Mouse (Mus musculus) MEL (cell line): Measurements from ENCODE around the gene Cdkal1. TPM values are rescaled to one million over a fixed set of nuclear protein-coding genes. Genes with fewer than 3 reads are reported as not detected.

Source experiments
- DNase-seq: peaks from one replicate; pipeline ENCODE4 v3.0.0; 2011; ENCODE audit warnings: low read depth, low spot score
- H3K27ac ChIP-seq: 2 replicates; pipeline ENCODE4 v1.5.1; 2012; ENCODE audit warnings: low read depth, mild to moderate bottlenecking, control low read depth, low read length, moderate library complexity; ENCODE audit not compliant: control insufficient read depth
- H3K27me3 ChIP-seq, 2 experiments: fragments of 150-350 bp in 1 of 2; sonication (generic) in 1 of 2; 2 replicates each; pipeline ENCODE4 v1.6.1; 2012; ENCODE audit warnings: low read length in 2 of 2, mild to moderate bottlenecking in 2 of 2, improper control_type of control experiment in 1 of 2, moderate library complexity in 1 of 2; ENCODE audit not compliant: insufficient read depth in 2 of 2, control insufficient read depth in 1 of 2
- H3K36me3 ChIP-seq, 2 experiments: 2 replicates each; pipeline ENCODE4 v1.6.1; 2012 to 2014; ENCODE audit warnings: low read length in 2 of 2, improper control_type of control experiment in 1 of 2, inconsistent platforms in 1 of 2, mild to moderate bottlenecking in 1 of 2; ENCODE audit not compliant: insufficient read depth in 2 of 2, control insufficient read depth in 1 of 2
- H3K4me1 ChIP-seq, 2 experiments: fragments of 150-350 bp in 1 of 2; sonication (generic) in 1 of 2; 2 replicates each; pipeline ENCODE4 v1.6.1; 2012; ENCODE audit warnings: low read length in 2 of 2, improper control_type of control experiment in 1 of 2, mild to moderate bottlenecking in 1 of 2; ENCODE audit not compliant: insufficient read depth in 2 of 2, control insufficient read depth in 1 of 2
- H3K4me3 ChIP-seq, 2 experiments: fragments of 150-350 bp in 1 of 2; sonication (generic) in 1 of 2; 2 replicates each; pipeline ENCODE4 v1.5.1; 2012; ENCODE audit warnings: low read depth in 2 of 2, low read length in 2 of 2, mild to moderate bottlenecking in 2 of 2, moderate library complexity in 2 of 2, control low read depth in 1 of 2, improper control_type of control experiment in 1 of 2; ENCODE audit not compliant: control insufficient read depth in 1 of 2, insufficient read depth in 1 of 2
- H3K79me2 ChIP-seq: 2 replicates; pipeline ENCODE4 v1.6.1; 2012; ENCODE audit warnings: mild to moderate bottlenecking, low read length, moderate library complexity; ENCODE audit not compliant: control insufficient read depth, poor library complexity, insufficient read depth
- H3K9ac ChIP-seq: 2 replicates; pipeline ENCODE4 v1.6.1; 2012; ENCODE audit warnings: low read depth, mild to moderate bottlenecking, control low read depth, low read length, moderate library complexity; ENCODE audit not compliant: control insufficient read depth, poor library complexity, severe bottlenecking
- H3K9me3 ChIP-seq: fragments of 150-350 bp; sonication (generic); replicated peaks from 2 replicates; pipeline ENCODE4 v1.6.1; 2012; ENCODE audit warnings: mild to moderate bottlenecking, low read length, improper control_type of control experiment, moderate library complexity; ENCODE audit not compliant: insufficient read depth
- CHD1 ChIP-seq: IDR thresholded peaks from 2 replicates; pipeline ENCODE4 v1.6.1; 2012; ENCODE audit warnings: low read depth, mild to moderate bottlenecking, inconsistent platforms, low read length, improper control_type of control experiment
- CHD2 ChIP-seq: IDR thresholded peaks from 2 replicates; pipeline ENCODE4 v1.6.1; 2011; ENCODE audit warnings: low read length, improper control_type of control experiment
- CTCF ChIP-seq, 3 experiments: IDR thresholded peaks in 2 of 3; conservative IDR thresholded peaks in 1 of 3; 2 replicates each; pipeline ENCODE4 v1.5.1; 2011 to 2012; ENCODE audit warnings: low read length in 3 of 3, low read depth in 2 of 3, mild to moderate bottlenecking in 2 of 3, improper control_type of control experiment in 1 of 3, inconsistent platforms in 1 of 3, mixed read lengths in 1 of 3, moderate library complexity in 1 of 3; ENCODE audit not compliant: control insufficient read depth in 1 of 3, insufficient read depth in 1 of 3, poor library complexity in 1 of 3, severe bottlenecking in 1 of 3
- E2F4 ChIP-seq: IDR thresholded peaks from 2 replicates; pipeline ENCODE4 v1.6.1; 2011; ENCODE audit warnings: low read depth, low read length, improper control_type of control experiment, borderline replicate concordance
- MEF2A ChIP-seq: IDR thresholded peaks from 2 replicates; pipeline ENCODE4 v1.6.1; 2014; ENCODE audit warnings: low read depth, mild to moderate bottlenecking, inconsistent platforms, low read length, improper control_type of control experiment; ENCODE audit not compliant: poor library complexity, insufficient replicate concordance, severe bottlenecking; ENCODE audit errors: extremely low read depth
- MXI1 ChIP-seq: IDR thresholded peaks from 2 replicates; pipeline ENCODE4 v1.6.1; 2011; ENCODE audit warnings: mild to moderate bottlenecking, low read depth, low read length, improper control_type of control experiment
- MYB ChIP-seq: IDR thresholded peaks from 2 replicates; pipeline ENCODE4 v1.6.1; 2011; ENCODE audit warnings: mild to moderate bottlenecking, low read depth, low read length, improper control_type of control experiment
- MYC ChIP-seq: IDR thresholded peaks from 2 replicates; pipeline ENCODE4 v1.6.1; 2011; ENCODE audit warnings: low read depth, mild to moderate bottlenecking, low read length, improper control_type of control experiment, moderate library complexity
- NRF1 ChIP-seq: IDR thresholded peaks from 2 replicates; pipeline ENCODE4 v1.6.1; 2014; ENCODE audit warnings: low read depth, mild to moderate bottlenecking, inconsistent platforms, low read length, improper control_type of control experiment, moderate library complexity; ENCODE audit not compliant: poor library complexity, insufficient read depth, severe bottlenecking
- POLR2A ChIP-seq, 2 experiments: IDR thresholded peaks; 2 replicates each; pipeline ENCODE4 v1.6.1; 2011 to 2012; ENCODE audit warnings: low read length in 2 of 2, mild to moderate bottlenecking in 2 of 2, control low read depth in 1 of 2, improper control_type of control experiment in 1 of 2, low read depth in 1 of 2, moderate library complexity in 1 of 2; ENCODE audit not compliant: control insufficient read depth in 1 of 2, insufficient read depth in 1 of 2, poor library complexity in 1 of 2
- POLR2AphosphoS2 ChIP-seq: IDR thresholded peaks from 2 replicates; pipeline ENCODE4 v1.6.1; 2011; ENCODE audit warnings: low read length, improper control_type of control experiment
- RAD21 ChIP-seq: IDR thresholded peaks from 2 replicates; pipeline ENCODE4 v1.6.1; 2011; ENCODE audit warnings: mild to moderate bottlenecking, low read depth, low read length, improper control_type of control experiment
- RCOR1 ChIP-seq: IDR thresholded peaks from 2 replicates; pipeline ENCODE4 v1.6.1; 2012; ENCODE audit warnings: low read depth, mild to moderate bottlenecking, inconsistent platforms, low read length, improper control_type of control experiment
- SIN3A ChIP-seq: IDR thresholded peaks from 2 replicates; pipeline ENCODE4 v1.6.1; 2012; ENCODE audit warnings: low read length, improper control_type of control experiment, inconsistent platforms
- TBP ChIP-seq: IDR thresholded peaks from 2 replicates; pipeline ENCODE4 v1.8.0; 2011; ENCODE audit warnings: low read depth, low read length, improper control_type of control experiment
- USF2 ChIP-seq, 2 experiments: IDR thresholded peaks; 2 replicates each; pipeline ENCODE4 v1.6.1; 2011 to 2012; ENCODE audit warnings: improper control_type of control experiment in 2 of 2, low read length in 2 of 2, borderline replicate concordance in 1 of 2, inconsistent platforms in 1 of 2, low read depth in 1 of 2, mild to moderate bottlenecking in 1 of 2; ENCODE audit not compliant: insufficient read depth in 1 of 2
- ZC3H11A ChIP-seq: IDR thresholded peaks from 2 replicates; pipeline ENCODE4 v1.6.1; 2012; ENCODE audit warnings: low read depth, mild to moderate bottlenecking, inconsistent platforms, low read length, improper control_type of control experiment
- ZKSCAN1 ChIP-seq: IDR thresholded peaks from 2 replicates; pipeline ENCODE4 v1.6.1; 2012; ENCODE audit warnings: low read depth, mild to moderate bottlenecking, inconsistent platforms, low read length, improper control_type of control experiment, moderate library complexity
- polyA plus RNA-seq, 2 experiments: library from polyadenylated mRNA; stranded (reverse) in 1 of 2; unstranded in 1 of 2; fragments of >175 nt in 1 of 2; fragments of >200 nt in 1 of 2; gene quantifications; 2 replicates each; pipeline versions ENCODE4 v1.2.1 to v1.2.4; 2012; ENCODE audit warnings: low replicate concordance in 2 of 2, low read depth in 1 of 2; ENCODE audit not compliant: insufficient read length in 2 of 2, insufficient read depth in 1 of 2, missing spikeins in 1 of 2
- total RNA-seq: library from RNA; depleted of rRNA; stranded (reverse); fragments of 300-350 nt; gene quantifications from 2 replicates; pipeline ENCODE4 v1.2.3, GENCODE M21; 2012

The Cdkal1 gene
- total and polyA plus RNA-seq, 3 experiments, result 10.6 to 11.0 TPM; not detected in 1

- no peaks in the 10 kb centered on the region for H3K79me2 ChIP-seq
- H3K4me1 ChIP-seq, result no peaks in the 10 kb centered on the region
- no peaks in the 10 kb centered on the region for H3K9me3 ChIP-seq
- no peak overlapping the region for H3K9ac ChIP-seq
- H3K27ac ChIP-seq, result no peak overlapping the region
- H3K4me3 ChIP-seq, result no peak overlapping the region
- DNase-seq, result no peak
- TF ChIP-seq TBP, result no peak
- no peak for TF ChIP-seq E2F4
- TF ChIP-seq POLR2AphosphoS2, result no peak
- TF ChIP-seq CTCF (IDR thresholded peaks at IDR 0.05 in 2 of 3, conservative IDR thresholded peaks at IDR 0.05 in 1 of 3; ENCODE audit: control insufficient read depth in 1 of 3, insufficient read depth in 1 of 3, low read depth in 2 of 3, low read length in 3 of 3, poor library complexity in 1 of 3, severe bottlenecking in 1 of 3), result no peak
- TF ChIP-seq MXI1, result no peak
- TF ChIP-seq POLR2A (IDR thresholded peaks at IDR 0.05; ENCODE audit: control insufficient read depth in 1 of 2, insufficient read depth in 1 of 2, low read depth in 1 of 2, low read length in 2 of 2, poor library complexity in 1 of 2), result no peak
- no peak for TF ChIP-seq USF2 (IDR thresholded peaks at IDR 0.05; ENCODE audit: borderline replicate concordance in 1 of 2, insufficient read depth in 1 of 2, low read depth in 1 of 2, low read length in 2 of 2)
- no peak for TF ChIP-seq CHD2
- no peak for TF ChIP-seq MYC
- H3K36me3 ChIP-seq, result no peaks in the 10 kb centered on the region
- H3K27me3 ChIP-seq, result no peaks in the 10 kb centered on the region
Measured at GRCm38 (mm10) chr13:29482147-29482863, 373.2 kb downstream of the Cdkal1 start.

- Histone ChIP-seq H3K79me2 (no peaks in the 10 kb centered on the region), H3K4me3 (no peak overlapping the region), H3K9ac (no peak overlapping the region), H3K9me3 (no peaks in the 10 kb centered on the region), H3K4me1 (no peaks in the 10 kb centered on the region), H3K27ac (no peak overlapping the region), H3K27me3 (no peaks in the 10 kb centered on the region), H3K36me3 (no peaks in the 10 kb centered on the region)
- DNase-seq, result no peak
- no peak for TF ChIP-seq ZC3H11A
- TF ChIP-seq CTCF (IDR thresholded peaks at IDR 0.05 in 2 of 3, conservative IDR thresholded peaks at IDR 0.05 in 1 of 3; ENCODE audit: control insufficient read depth in 1 of 3, insufficient read depth in 1 of 3, low read depth in 2 of 3, low read length in 3 of 3, poor library complexity in 1 of 3, severe bottlenecking in 1 of 3), result no peak
- TF ChIP-seq MEF2A, result no peak
- no peak for TF ChIP-seq SIN3A
- no peak for TF ChIP-seq MYB
Measured at GRCm38 (mm10) chr13:29476421-29476820, 379.1 kb downstream of the Cdkal1 start.

DNA sequence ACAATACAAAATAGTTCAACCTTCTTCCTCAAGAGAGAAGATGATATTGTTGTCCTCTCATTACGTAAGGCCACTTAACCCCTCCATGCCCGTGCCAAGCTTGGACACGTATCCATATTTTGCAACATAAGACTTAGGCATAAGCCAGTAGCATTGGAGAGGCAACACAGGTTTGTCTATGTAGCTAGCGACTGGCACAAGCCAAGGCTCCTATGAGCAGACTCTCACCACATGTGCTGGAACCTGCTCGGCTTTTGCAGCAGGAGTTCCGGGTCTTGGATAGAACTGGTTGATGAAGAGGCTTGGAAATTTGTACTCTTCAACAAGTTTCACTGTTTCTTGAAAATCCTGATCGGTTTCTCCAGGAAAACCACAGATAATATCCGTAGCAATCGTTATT is 381.2 kb downstream of the Cdkal1 start:
- Histone ChIP-seq H3K9ac (no peak overlapping the region), H3K27ac (no peak overlapping the region), H3K27me3 (no peaks in the 10 kb centered on the region), H3K79me2 (no peaks in the 10 kb centered on the region), H3K9me3 (no peaks in the 10 kb centered on the region), H3K36me3 (no peaks in the 10 kb centered on the region)
- TF ChIP-seq ZKSCAN1 (no peak), CHD2 (no peak), NRF1 (no peak), CHD1 (no peak), RCOR1 (no peak), RAD21 (no peak)
- TF ChIP-seq, all 39 proteins: peak for 0
- Histone ChIP-seq H3K4me3 (no peak overlapping the region), H3K4me1 (no peaks in the 10 kb centered on the region)
- DNase-seq, result no peak
